Mouse (Mus musculus) lung, embryonic 15.5 days (tissue): ENCODE measurements around the gene Dnase1l3. TPM values are rescaled to one million over a fixed set of nuclear protein-coding genes. Genes with fewer than 3 reads are reported as not detected.

Experiments
- ATAC-seq: fragments of 200-750 bp; cut with Nextera tagmentation; 2 replicates; pipeline ENCODE4 v1.8.0; 2017; ENCODE audit warnings: moderate number of reproducible peaks, borderline replicate concordance; ENCODE audit not compliant: low FRiP score, low TSS enrichment; ENCODE audit errors: extremely low read depth
- H3K27ac ChIP-seq: fragments of 300-500 bp; sonication (generic); 2 replicates; pipeline ENCODE4 v1.5.1; 2015; ENCODE audit warnings: moderate library complexity, mild to moderate bottlenecking, inconsistent platforms
- H3K27me3 ChIP-seq: fragments of 300-500 bp; sonication (generic); 2 replicates; pipeline ENCODE4 v1.6.1; 2015; ENCODE audit warnings: inconsistent platforms
- H3K36me3 ChIP-seq: fragments of 300-500 bp; sonication (generic); 2 replicates; pipeline ENCODE4 v1.6.1; 2015; ENCODE audit warnings: inconsistent platforms
- H3K4me1 ChIP-seq: fragments of 300-500 bp; sonication (generic); 2 replicates; pipeline ENCODE4 v1.6.1; 2015; ENCODE audit warnings: inconsistent platforms
- H3K4me2 ChIP-seq: fragments of 300-500 bp; sonication (generic); 2 replicates; pipeline ENCODE4 v1.6.1; 2015; ENCODE audit warnings: inconsistent platforms, mild to moderate bottlenecking, moderate library complexity
- H3K4me3 ChIP-seq: fragments of 300-500 bp; sonication (generic); 2 replicates; pipeline ENCODE4 v1.5.1; 2015; ENCODE audit warnings: mild to moderate bottlenecking, inconsistent platforms
- H3K9ac ChIP-seq: fragments of 300-500 bp; sonication (generic); 2 replicates; pipeline ENCODE4 v1.6.1; 2015; ENCODE audit warnings: inconsistent platforms
- H3K9me3 ChIP-seq: fragments of 300-500 bp; sonication (generic); 2 replicates; pipeline ENCODE4 v1.6.1; 2016; ENCODE audit warnings: inconsistent platforms
- WGBS: fragments of 180-500 bp; shearing (Covaris S2); methylation state at CpG from one replicate; pipeline ENCODE4 v1.1.7; 2015; 5-methylcytosine and 5-hydroxymethylcytosine counted together
- polyA plus RNA-seq: library from polyadenylated mRNA; unstranded; fragments of >200 nt; fragmentation: Nextera tagmentation; extraction: Ambion mirVana; gene quantifications from 2 replicates; pipeline ENCODE4 v1.2.1, GENCODE M21; 2015

Dnase1l3 gene
- 0.10 and 0.31 TPM in 2 replicates for polyA plus RNA-seq

- H3K27ac ChIP-seq, result no peak within 1 kb of the TSS
- no peaks in the 10 kb centered on the region for H3K9me3 ChIP-seq
- peaks cover 4% of the 10 kb centered on the region; the same call in 1 of the 2 replicates for H3K4me1 ChIP-seq
- no peak within 1 kb of the TSS for H3K9ac ChIP-seq
- no peak within 1 kb of the TSS for H3K4me2 ChIP-seq
- no peak within 1 kb of the TSS for H3K4me3 ChIP-seq
- 50% methylated on average over 8 of the region's 8 CpGs for WGBS
- peaks cover 7% of the 10 kb centered on the region for H3K27me3 ChIP-seq
- no peak for ATAC-seq
- H3K36me3 ChIP-seq, result no peaks in the 10 kb centered on the region
Observed at GRCm38 (mm10) chr14:7994271-7994767, at the start of gene Dnase1l3. Dnase1l3 (minus strand) TSS chr14:7994573.

GRCm38 (mm10) chr14:8042577-8042976 is 48.2 kb upstream of the Dnase1l3 start:
- Histone ChIP-seq H3K9me3 (no peaks in the 10 kb centered on the region), H3K4me1 (no peaks in the 10 kb centered on the region), H3K36me3 (no peaks in the 10 kb centered on the region), H3K4me2 (no peak overlapping the region), H3K27me3 (no peaks in the 10 kb centered on the region), H3K4me3 (no peak overlapping the region), H3K27ac (no peak overlapping the region), H3K9ac (no peak overlapping the region)
- no peak for ATAC-seq
- WGBS, result 94% methylated on average over 9 of the region's 9 CpGs

GRCm38 (mm10) chr14:8042120-8042519 is 47.7 kb upstream of the Dnase1l3 start:
- no peak overlapping the region for H3K4me2 ChIP-seq
- H3K27me3 ChIP-seq, result no peaks in the 10 kb centered on the region
- H3K4me1 ChIP-seq, result no peaks in the 10 kb centered on the region
- ATAC-seq, result no peak
- no peak overlapping the region for H3K9ac ChIP-seq
- H3K4me3 ChIP-seq, result no peak overlapping the region
- no peaks in the 10 kb centered on the region for H3K36me3 ChIP-seq
- H3K27ac ChIP-seq, result no peak overlapping the region
- no peaks in the 10 kb centered on the region for H3K9me3 ChIP-seq
- 80% methylated on average over 2 of the region's 2 CpGs for WGBS

- Histone ChIP-seq H3K36me3 (no peaks in the 10 kb centered on the region), H3K4me3 (no peak overlapping the region), H3K4me1 (no peaks in the 10 kb centered on the region), H3K4me2 (no peak overlapping the region), H3K9ac (no peak overlapping the region), H3K27me3 (no peaks in the 10 kb centered on the region), H3K9me3 (no peaks in the 10 kb centered on the region), H3K27ac (no peak overlapping the region)
- ATAC-seq, result no peak
- 84% methylated on average over 12 of the region's 12 CpGs for WGBS
Observed at GRCm38 (mm10) chr14:8040911-8041678, 46.7 kb upstream of the Dnase1l3 start.

GRCm38 (mm10) chr14:8040179-8040578 is 45.8 kb upstream of the Dnase1l3 start:
- Histone ChIP-seq H3K9ac (no peak overlapping the region), H3K4me1 (no peaks in the 10 kb centered on the region), H3K9me3 (no peaks in the 10 kb centered on the region), H3K4me2 (no peak overlapping the region), H3K36me3 (no peaks in the 10 kb centered on the region), H3K27ac (no peak overlapping the region), H3K27me3 (no peaks in the 10 kb centered on the region), H3K4me3 (no peak overlapping the region)
- ATAC-seq, result no peak
- WGBS, result 68% methylated on average over 3 of the region's 3 CpGs

- Histone ChIP-seq H3K36me3 (no peaks in the 10 kb centered on the region), H3K4me2 (no peak overlapping the region), H3K27ac (0 out of 2 replicates have a peak overlapping the region, but pooled peaks have one; percentile 31), H3K27me3 (no peaks in the 10 kb centered on the region), H3K4me1 (no peaks in the 10 kb centered on the region), H3K9ac (no peak overlapping the region), H3K4me3 (no peak overlapping the region), H3K9me3 (no peaks in the 10 kb centered on the region)
- 64% methylated on average over 7 of the region's 7 CpGs for WGBS
- ATAC-seq, result peak; percentile 87; the same call in 1 of the 2 replicates
Observed at GRCm38 (mm10) chr14:8038791-8039448, 44.5 kb upstream of the Dnase1l3 start.

GRCm38 (mm10) chr14:8038150-8038549 is 43.8 kb upstream of the Dnase1l3 start:
- Histone ChIP-seq H3K36me3 (no peaks in the 10 kb centered on the region), H3K9me3 (no peaks in the 10 kb centered on the region), H3K9ac (no peak overlapping the region), H3K4me2 (no peak overlapping the region), H3K4me3 (no peak overlapping the region), H3K27ac (no peak overlapping the region), H3K27me3 (no peaks in the 10 kb centered on the region), H3K4me1 (no peaks in the 10 kb centered on the region)
- WGBS, result 61% methylated on average over 5 of the region's 5 CpGs
- ATAC-seq, result no peak

GRCm38 (mm10) chr14:8036406-8036805 is 42.0 kb upstream of the Dnase1l3 start:
- Histone ChIP-seq H3K4me2 (no peak overlapping the region), H3K4me1 (no peaks in the 10 kb centered on the region), H3K36me3 (no peaks in the 10 kb centered on the region), H3K9me3 (no peaks in the 10 kb centered on the region), H3K27me3 (no peaks in the 10 kb centered on the region), H3K27ac (no peak overlapping the region), H3K4me3 (no peak overlapping the region), H3K9ac (no peak overlapping the region)
- WGBS, result 75% methylated on average over 5 of the region's 5 CpGs
- ATAC-seq, result no peak

GRCm38 (mm10) chr14:8035951-8036350 is 41.6 kb upstream of the Dnase1l3 start:
- WGBS, result 66% methylated on average over 6 of the region's 6 CpGs
- no peaks in the 10 kb centered on the region for H3K27me3 ChIP-seq
- no peak for ATAC-seq
- H3K4me1 ChIP-seq, result no peaks in the 10 kb centered on the region
- no peak overlapping the region for H3K27ac ChIP-seq
- no peak overlapping the region for H3K4me3 ChIP-seq
- H3K9ac ChIP-seq, result no peak overlapping the region
- no peaks in the 10 kb centered on the region for H3K9me3 ChIP-seq
- H3K36me3 ChIP-seq, result no peaks in the 10 kb centered on the region
- H3K4me2 ChIP-seq, result no peak overlapping the region

- WGBS, result 53% methylated on average over 5 of the region's 5 CpGs
- no peak overlapping the region for H3K4me2 ChIP-seq
- H3K9ac ChIP-seq, result no peak overlapping the region
- H3K36me3 ChIP-seq, result no peaks in the 10 kb centered on the region
- no peaks in the 10 kb centered on the region for H3K4me1 ChIP-seq
- ATAC-seq, result no peak
- no peak overlapping the region for H3K27ac ChIP-seq
- H3K27me3 ChIP-seq, result no peaks in the 10 kb centered on the region
- no peak overlapping the region for H3K4me3 ChIP-seq
- H3K9me3 ChIP-seq, result no peaks in the 10 kb centered on the region
Observed at GRCm38 (mm10) chr14:8034561-8034960, 40.2 kb upstream of the Dnase1l3 start.

GRCm38 (mm10) chr14:8032087-8032944 is 37.9 kb upstream of the Dnase1l3 start:
- WGBS, result 67% methylated on average over 13 of the region's 13 CpGs
- no peaks in the 10 kb centered on the region for H3K9me3 ChIP-seq
- H3K36me3 ChIP-seq, result no peaks in the 10 kb centered on the region
- no peak for ATAC-seq
- no peak overlapping the region for H3K27ac ChIP-seq
- no peaks in the 10 kb centered on the region for H3K4me1 ChIP-seq
- H3K4me3 ChIP-seq, result no peak overlapping the region
- H3K9ac ChIP-seq, result no peak overlapping the region
- H3K4me2 ChIP-seq, result no peak overlapping the region
- no peaks in the 10 kb centered on the region for H3K27me3 ChIP-seq
